Mouse (Mus musculus) left cerebral cortex, postnatal 36 days (tissue): ENCODE measurements around the gene Tnik. TPM values are rescaled to one million over a fixed set of nuclear protein-coding genes. Genes with fewer than 3 reads are reported as not detected.

ENCODE experiments used
- DNase-seq, 2 experiments: peaks; one replicate each; pipeline ENCODE4 v3.0.0; 2021 to 2022; ENCODE audit warnings: low spot score in 2 of 2, mixed read lengths in 1 of 2
- intact Hi-C: fragments of 180-260 bp; cut with DNase I; formaldehyde crosslinking; loops from one replicate; pipeline ENCODE4 v1.15.1; 2025
- total RNA-seq, 2 experiments: library from RNA; stranded (reverse); gene quantifications; 2 replicates each; pipeline ENCODE4 v1.2.3; 2021

Tnik gene
- total RNA-seq, 2 experiments from 2014 or later = 164 to 253 TPM

DNA sequence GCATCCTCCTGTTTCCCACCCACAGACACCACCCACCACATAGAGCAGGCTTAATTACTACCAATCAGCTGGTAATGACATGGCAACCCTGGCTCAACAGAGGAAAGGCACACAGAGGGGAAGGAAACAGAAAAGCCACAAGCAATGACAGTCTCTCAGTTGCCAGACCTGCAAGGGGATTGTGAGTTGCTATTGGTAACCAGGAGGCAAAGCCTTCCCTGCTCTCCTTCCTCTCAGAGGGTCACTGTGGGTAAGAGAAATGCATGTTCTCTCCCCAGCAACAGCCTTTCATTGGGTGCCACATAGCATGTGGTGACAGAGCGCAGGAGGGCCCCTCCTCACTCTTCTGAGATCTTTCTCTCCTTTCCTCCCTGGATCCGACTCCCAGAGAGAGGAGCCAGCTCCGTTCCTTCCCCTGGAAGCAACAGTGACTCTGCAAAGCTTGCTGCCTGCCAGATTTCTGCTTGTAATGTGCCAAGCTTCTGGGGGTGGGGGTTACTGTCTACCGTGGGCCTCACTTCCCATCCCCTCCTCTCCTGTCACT, 295.4 kb downstream of the Tnik start:
- peak; percentile 76 to 81 for DNase-seq
- intact Hi-C loops = loop anchor here (5.0 kb wide), 1 partner anchor 296 kb away; the partner anchor contains the start of gene Tnik

DNA sequence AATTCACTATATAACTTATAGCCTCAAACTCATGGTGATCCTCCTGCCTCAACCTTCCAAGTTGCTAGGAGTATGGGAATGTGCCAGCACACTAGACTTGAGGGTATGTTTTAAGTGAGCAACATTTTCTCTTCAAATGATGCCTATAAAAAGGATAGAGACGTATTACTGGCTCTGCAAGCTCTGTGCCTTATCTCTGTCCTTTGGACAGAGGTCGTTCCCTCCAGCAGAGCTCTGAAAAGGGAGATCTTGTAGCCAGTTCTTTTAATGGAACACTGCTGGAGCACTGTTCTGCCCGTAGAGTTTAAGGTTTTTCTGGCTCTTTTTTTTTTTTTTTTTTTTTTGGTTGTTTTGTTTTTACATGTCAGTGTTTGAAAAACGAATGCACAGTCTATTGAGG, 298.4 kb downstream of the Tnik start:
- intact Hi-C loops = loop anchor here (5.0 kb wide), 2 partner anchors 181 to 394 kb away; no protein-coding TSS in a partner anchor
- no peak for DNase-seq

- intact Hi-C loops = loop anchor here (5.0 kb wide), 2 partner anchors 180 to 395 kb away; no protein-coding TSS in a partner anchor
- DNase-seq = no peak
These were observed 299.8 kb downstream of the Tnik start for GRCm38 (mm10) chr3:28562612-28563332.

- no peak for DNase-seq
- intact Hi-C loops = loop anchor here (5.0 kb wide), 2 partner anchors 178 to 397 kb away; no protein-coding TSS in a partner anchor
These were observed 301.6 kb downstream of the Tnik start for GRCm38 (mm10) chr3:28564370-28565357.

DNA sequence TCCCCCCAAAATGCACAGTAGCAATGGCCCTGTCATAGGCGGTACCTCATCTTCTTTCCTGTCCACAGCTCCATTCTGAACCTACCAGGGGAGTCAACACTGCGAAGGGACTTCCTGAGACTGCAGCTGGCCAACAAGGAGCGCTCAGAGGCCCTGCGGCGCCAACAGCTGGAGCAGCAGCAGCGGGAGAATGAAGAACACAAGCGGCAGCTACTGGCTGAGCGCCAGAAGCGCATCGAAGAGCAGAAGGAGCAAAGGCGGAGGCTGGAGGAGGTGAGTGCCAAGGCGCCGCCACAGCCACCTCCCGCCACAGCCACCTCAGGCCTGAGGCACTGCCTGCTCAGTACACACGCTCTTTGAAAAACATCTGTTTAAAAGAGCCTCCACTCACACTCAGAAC, 314.3 kb downstream of the Tnik start:
- intact Hi-C loops = no loop called here
- DNase-seq = peak; percentile 53 to 67

DNA sequence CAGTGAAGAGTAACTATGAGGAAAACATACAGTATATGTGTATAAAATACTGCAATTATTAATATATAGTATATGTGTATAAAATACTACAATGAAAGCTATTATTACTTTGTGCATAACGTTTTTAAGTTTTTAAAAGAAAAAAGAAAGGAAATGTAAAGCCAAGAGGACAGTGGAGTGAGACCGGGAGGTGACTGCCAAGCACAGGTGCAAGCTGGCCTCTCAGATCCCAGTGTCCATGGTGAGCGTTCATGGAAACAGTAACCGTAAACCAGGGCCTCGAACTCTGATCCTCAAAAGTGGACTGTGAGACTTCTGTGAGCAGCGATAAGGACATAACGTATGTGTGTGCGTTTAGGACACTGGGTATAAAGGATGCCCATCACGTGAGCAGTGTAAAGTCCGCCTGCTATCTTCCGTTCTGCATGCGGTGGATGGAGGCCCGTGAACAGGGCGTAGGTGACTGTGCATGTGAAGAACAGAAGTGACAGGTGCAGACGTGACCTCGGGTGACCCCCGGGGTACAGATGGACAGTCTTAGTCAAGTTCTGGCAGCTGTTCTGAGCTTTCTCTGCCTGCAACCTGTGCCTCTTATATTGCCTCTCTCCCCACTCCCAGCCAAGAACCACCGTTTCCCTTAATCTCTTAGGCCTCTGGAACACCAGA, 316.1 kb downstream of the Tnik start:
- no peak for DNase-seq
- intact Hi-C loops = no loop called here

GRCm38 (mm10) chr3:28585750-28586465, 322.9 kb downstream of the Tnik start:
- intact Hi-C loops = no loop called here
- no peak for DNase-seq

- intact Hi-C loops = no loop called here
- no peak for DNase-seq
These were observed 324.8 kb downstream of the Tnik start for GRCm38 (mm10) chr3:28587808-28588207.

DNA sequence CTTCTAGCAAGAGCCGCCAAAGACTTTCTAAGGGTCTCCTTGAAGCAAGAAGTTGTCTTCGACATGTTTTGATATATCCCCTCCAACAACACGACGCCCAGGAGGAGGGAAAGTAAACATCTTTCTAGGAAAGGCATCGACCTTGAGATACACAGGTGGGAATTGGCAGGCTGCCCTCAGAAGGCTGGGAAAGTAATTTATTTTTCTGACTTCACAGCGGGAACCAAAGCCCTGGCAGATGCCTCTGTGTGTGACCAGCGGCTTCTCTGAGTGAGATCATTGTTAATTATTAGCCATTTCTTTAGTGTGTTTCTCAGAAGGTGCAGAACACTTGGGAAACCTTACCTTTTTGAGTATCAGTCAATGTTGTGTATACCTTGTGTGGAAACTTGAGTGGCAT, 328.3 kb downstream of the Tnik start:
- DNase-seq = no peak
- intact Hi-C loops = no loop called here

DNA sequence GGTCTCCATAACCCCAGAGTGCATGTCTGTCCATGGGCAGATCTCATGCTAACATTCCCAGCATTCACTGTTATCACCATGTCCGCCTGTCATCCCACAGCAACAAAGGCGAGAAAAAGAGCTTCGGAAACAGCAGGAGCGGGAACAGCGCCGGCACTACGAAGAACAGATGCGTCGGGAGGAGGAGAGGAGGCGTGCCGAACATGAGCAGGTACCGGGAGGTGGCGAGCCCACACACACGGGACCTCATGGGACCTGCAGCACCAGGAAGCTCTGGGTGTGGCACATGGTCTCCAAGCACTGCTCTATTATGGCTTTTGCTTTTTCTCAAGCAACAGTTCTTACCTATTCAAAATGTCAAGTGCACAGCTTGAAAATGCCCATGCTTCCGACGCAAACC, 330.9 kb downstream of the Tnik start:
- DNase-seq = no peak
- intact Hi-C loops = no loop called here

- intact Hi-C loops = no loop called here
- no peak for DNase-seq
These were observed 336.5 kb downstream of the Tnik start for GRCm38 (mm10) chr3:28599476-28599875.

DNA sequence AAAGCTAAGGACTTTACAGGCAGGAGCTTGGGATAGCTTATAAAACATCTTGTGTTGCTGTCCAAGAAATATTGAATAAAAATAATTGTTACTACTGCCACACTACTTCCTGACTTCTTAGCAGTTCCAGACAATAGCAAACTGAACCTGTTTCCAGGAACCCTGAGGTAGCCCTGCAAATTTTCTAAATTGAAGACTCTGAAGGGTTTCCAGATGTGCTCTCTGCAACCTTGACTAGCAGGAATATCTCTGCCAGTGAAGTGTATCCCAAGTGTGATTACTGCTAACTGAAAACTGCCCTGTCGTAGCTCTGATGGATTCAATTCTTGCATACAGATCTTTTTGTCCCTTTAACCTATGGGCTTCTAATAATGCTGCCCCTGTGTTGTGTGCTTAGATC, 343.7 kb downstream of the Tnik start:
- intact Hi-C loops = no loop called here
- DNase-seq = no peak

- intact Hi-C loops = no loop called here
- peak in 1 of 2 experiments; percentile 34 for DNase-seq
These were observed 349.3 kb downstream of the Tnik start for GRCm38 (mm10) chr3:28612330-28612729.

GRCm38 (mm10) chr3:28616386-28616785, 353.4 kb downstream of the Tnik start:
- intact Hi-C loops = no loop called here
- no peak for DNase-seq

DNA sequence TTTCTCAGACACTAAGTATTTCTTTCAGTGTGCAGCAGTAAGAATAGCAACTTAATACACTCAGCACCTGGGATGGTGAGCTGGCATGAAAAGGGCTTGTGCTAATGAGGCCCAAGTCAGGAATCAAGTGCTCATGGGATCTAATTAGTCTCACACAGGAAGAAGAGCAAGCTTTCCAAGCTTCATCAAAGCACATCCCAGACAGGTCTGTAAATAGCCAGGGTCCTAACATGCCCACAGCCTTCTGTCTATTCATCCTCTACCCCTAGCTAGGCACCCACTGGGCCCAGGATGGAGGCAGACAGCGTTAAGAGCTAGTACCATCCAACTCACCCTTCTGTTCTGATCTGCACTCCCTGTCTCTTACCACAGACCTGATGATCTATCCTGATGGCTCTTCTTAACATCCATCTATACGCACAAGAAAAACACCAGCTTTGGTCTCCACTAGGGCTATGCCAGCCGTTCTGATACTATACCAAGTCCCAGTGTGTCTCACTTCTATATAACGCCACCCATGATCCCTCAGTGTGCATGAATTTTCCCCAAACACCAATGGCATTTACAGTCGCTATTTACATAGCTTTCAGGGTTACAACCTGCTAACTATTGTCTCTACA, 354.1 kb downstream of the Tnik start:
- intact Hi-C loops = no loop called here
- no peak for DNase-seq

- DNase-seq = no peak
- intact Hi-C loops = no loop called here
These were observed 358.8 kb downstream of the Tnik start for GRCm38 (mm10) chr3:28621792-28622191.

- intact Hi-C loops = no loop called here
- no peak for DNase-seq
These were observed 363.8 kb downstream of the Tnik start for GRCm38 (mm10) chr3:28626816-28627215.

GRCm38 (mm10) chr3:28636778-28637177, 373.8 kb downstream of the Tnik start:
- intact Hi-C loops = no loop called here
- no peak for DNase-seq

GRCm38 (mm10) chr3:28638957-28639356, 375.9 kb downstream of the Tnik start:
- peak; percentile 41 to 57 for DNase-seq
- intact Hi-C loops = no loop called here
